Mouse (Mus musculus) testis, adult 2 months (tissue): ENCODE measurements around the gene Mmaa.

Experiments
- CTCF ChIP-seq: fragments of 200-500 bp; IDR thresholded peaks from 2 replicates; pipeline ENCODE4 v1.5.1; 2012; ENCODE audit warnings: low read depth, mild to moderate bottlenecking, inconsistent platforms, low read length, moderate library complexity; ENCODE audit not compliant: control insufficient read depth, insufficient read depth, insufficient replicate concordance
- POLR2A ChIP-seq: fragments of 200-500 bp; IDR thresholded peaks from 2 replicates; pipeline ENCODE4 v1.6.1; 2012; ENCODE audit warnings: low read depth, mild to moderate bottlenecking, inconsistent platforms, low read length, moderate library complexity; ENCODE audit not compliant: control insufficient read depth

- TF ChIP-seq POLR2A = no peak
- no peak for TF ChIP-seq CTCF
Observed at GRCm38 (mm10) chr8:79277264-79277870, 17.4 kb downstream of the Mmaa start.
